Mouse (Mus musculus) MEL (cell line): ENCODE results near the gene Nell1. TPM values are rescaled to one million over a fixed set of nuclear protein-coding genes. Genes with fewer than 3 reads are reported as not detected.

Experiments used
- DNase-seq: peaks from one replicate; pipeline ENCODE4 v3.0.0; 2011; ENCODE audit warnings: low read depth, low spot score
- H3K27ac ChIP-seq: 2 replicates; pipeline ENCODE4 v1.5.1; 2012; ENCODE audit warnings: low read depth, mild to moderate bottlenecking, control low read depth, low read length, moderate library complexity; ENCODE audit not compliant: control insufficient read depth
- H3K27me3 ChIP-seq, 2 experiments: fragments of 150-350 bp in 1 of 2; sonication (generic) in 1 of 2; 2 replicates each; pipeline ENCODE4 v1.6.1; 2012; ENCODE audit warnings: low read length in 2 of 2, mild to moderate bottlenecking in 2 of 2, improper control_type of control experiment in 1 of 2, moderate library complexity in 1 of 2; ENCODE audit not compliant: insufficient read depth in 2 of 2, control insufficient read depth in 1 of 2
- H3K36me3 ChIP-seq, 2 experiments: 2 replicates each; pipeline ENCODE4 v1.6.1; 2012 to 2014; ENCODE audit warnings: low read length in 2 of 2, improper control_type of control experiment in 1 of 2, inconsistent platforms in 1 of 2, mild to moderate bottlenecking in 1 of 2; ENCODE audit not compliant: insufficient read depth in 2 of 2, control insufficient read depth in 1 of 2
- H3K4me1 ChIP-seq, 2 experiments: fragments of 150-350 bp in 1 of 2; sonication (generic) in 1 of 2; 2 replicates each; pipeline ENCODE4 v1.6.1; 2012; ENCODE audit warnings: low read length in 2 of 2, improper control_type of control experiment in 1 of 2, mild to moderate bottlenecking in 1 of 2; ENCODE audit not compliant: insufficient read depth in 2 of 2, control insufficient read depth in 1 of 2
- H3K4me3 ChIP-seq, 2 experiments: fragments of 150-350 bp in 1 of 2; sonication (generic) in 1 of 2; 2 replicates each; pipeline ENCODE4 v1.5.1; 2012; ENCODE audit warnings: low read depth in 2 of 2, low read length in 2 of 2, mild to moderate bottlenecking in 2 of 2, moderate library complexity in 2 of 2, control low read depth in 1 of 2, improper control_type of control experiment in 1 of 2; ENCODE audit not compliant: control insufficient read depth in 1 of 2, insufficient read depth in 1 of 2
- H3K79me2 ChIP-seq: 2 replicates; pipeline ENCODE4 v1.6.1; 2012; ENCODE audit warnings: mild to moderate bottlenecking, low read length, moderate library complexity; ENCODE audit not compliant: control insufficient read depth, poor library complexity, insufficient read depth
- H3K9ac ChIP-seq: 2 replicates; pipeline ENCODE4 v1.6.1; 2012; ENCODE audit warnings: low read depth, mild to moderate bottlenecking, control low read depth, low read length, moderate library complexity; ENCODE audit not compliant: control insufficient read depth, poor library complexity, severe bottlenecking
- H3K9me3 ChIP-seq: fragments of 150-350 bp; sonication (generic); replicated peaks from 2 replicates; pipeline ENCODE4 v1.6.1; 2012; ENCODE audit warnings: mild to moderate bottlenecking, low read length, improper control_type of control experiment, moderate library complexity; ENCODE audit not compliant: insufficient read depth
- CHD1 ChIP-seq: IDR thresholded peaks from 2 replicates; pipeline ENCODE4 v1.6.1; 2012; ENCODE audit warnings: low read depth, mild to moderate bottlenecking, inconsistent platforms, low read length, improper control_type of control experiment
- E2F4 ChIP-seq: IDR thresholded peaks from 2 replicates; pipeline ENCODE4 v1.6.1; 2011; ENCODE audit warnings: low read depth, low read length, improper control_type of control experiment, borderline replicate concordance
- GABPA ChIP-seq: IDR thresholded peaks from 2 replicates; pipeline ENCODE4 v1.6.1; 2012; ENCODE audit warnings: low read depth, mild to moderate bottlenecking, inconsistent platforms, low read length, improper control_type of control experiment, moderate library complexity
- GATA1 ChIP-seq: IDR thresholded peaks from 2 replicates; pipeline ENCODE4 v1.6.1; 2011; ENCODE audit warnings: low read depth, low read length, improper control_type of control experiment
- MAFK ChIP-seq: IDR thresholded peaks from 2 replicates; pipeline ENCODE4 v1.6.1; 2011; ENCODE audit warnings: low read depth, mild to moderate bottlenecking, low read length, improper control_type of control experiment, borderline replicate concordance
- MEF2A ChIP-seq: IDR thresholded peaks from 2 replicates; pipeline ENCODE4 v1.6.1; 2014; ENCODE audit warnings: low read depth, mild to moderate bottlenecking, inconsistent platforms, low read length, improper control_type of control experiment; ENCODE audit not compliant: poor library complexity, insufficient replicate concordance, severe bottlenecking; ENCODE audit errors: extremely low read depth
- MYB ChIP-seq: IDR thresholded peaks from 2 replicates; pipeline ENCODE4 v1.6.1; 2011; ENCODE audit warnings: mild to moderate bottlenecking, low read depth, low read length, improper control_type of control experiment
- NRF1 ChIP-seq: IDR thresholded peaks from 2 replicates; pipeline ENCODE4 v1.6.1; 2014; ENCODE audit warnings: low read depth, mild to moderate bottlenecking, inconsistent platforms, low read length, improper control_type of control experiment, moderate library complexity; ENCODE audit not compliant: poor library complexity, insufficient read depth, severe bottlenecking
- POLR2A ChIP-seq, 2 experiments: IDR thresholded peaks; 2 replicates each; pipeline ENCODE4 v1.6.1; 2011 to 2012; ENCODE audit warnings: low read length in 2 of 2, mild to moderate bottlenecking in 2 of 2, control low read depth in 1 of 2, improper control_type of control experiment in 1 of 2, low read depth in 1 of 2, moderate library complexity in 1 of 2; ENCODE audit not compliant: control insufficient read depth in 1 of 2, insufficient read depth in 1 of 2, poor library complexity in 1 of 2
- RAD21 ChIP-seq: IDR thresholded peaks from 2 replicates; pipeline ENCODE4 v1.6.1; 2011; ENCODE audit warnings: mild to moderate bottlenecking, low read depth, low read length, improper control_type of control experiment
- RCOR1 ChIP-seq: IDR thresholded peaks from 2 replicates; pipeline ENCODE4 v1.6.1; 2012; ENCODE audit warnings: low read depth, mild to moderate bottlenecking, inconsistent platforms, low read length, improper control_type of control experiment
- SIN3A ChIP-seq: IDR thresholded peaks from 2 replicates; pipeline ENCODE4 v1.6.1; 2012; ENCODE audit warnings: low read length, improper control_type of control experiment, inconsistent platforms
- TAL1 ChIP-seq: IDR thresholded peaks from 2 replicates; pipeline ENCODE4 v1.6.1; 2012; ENCODE audit warnings: mild to moderate bottlenecking, inconsistent platforms, low read length, moderate library complexity, mixed read lengths
- TBP ChIP-seq: IDR thresholded peaks from 2 replicates; pipeline ENCODE4 v1.8.0; 2011; ENCODE audit warnings: low read depth, low read length, improper control_type of control experiment
- TCF12 ChIP-seq: IDR thresholded peaks from 2 replicates; pipeline ENCODE4 v1.6.1; 2014; ENCODE audit warnings: low read depth, mild to moderate bottlenecking, inconsistent platforms, low read length, improper control_type of control experiment, moderate library complexity
- USF2 ChIP-seq, 2 experiments: IDR thresholded peaks; 2 replicates each; pipeline ENCODE4 v1.6.1; 2011 to 2012; ENCODE audit warnings: improper control_type of control experiment in 2 of 2, low read length in 2 of 2, borderline replicate concordance in 1 of 2, inconsistent platforms in 1 of 2, low read depth in 1 of 2, mild to moderate bottlenecking in 1 of 2; ENCODE audit not compliant: insufficient read depth in 1 of 2
- ZC3H11A ChIP-seq: IDR thresholded peaks from 2 replicates; pipeline ENCODE4 v1.6.1; 2012; ENCODE audit warnings: low read depth, mild to moderate bottlenecking, inconsistent platforms, low read length, improper control_type of control experiment
- ZMIZ1 ChIP-seq: IDR thresholded peaks from 2 replicates; pipeline ENCODE4 v1.6.1; 2012; ENCODE audit warnings: low read depth, mild to moderate bottlenecking, inconsistent platforms, low read length, improper control_type of control experiment, moderate library complexity
- ZNF384 ChIP-seq: IDR thresholded peaks from 2 replicates; pipeline ENCODE4 v1.6.1; 2012; ENCODE audit warnings: low read depth, mild to moderate bottlenecking, inconsistent platforms, low read length, improper control_type of control experiment
- polyA plus RNA-seq, 2 experiments: library from polyadenylated mRNA; stranded (reverse) in 1 of 2; unstranded in 1 of 2; fragments of >175 nt in 1 of 2; fragments of >200 nt in 1 of 2; gene quantifications; 2 replicates each; pipeline versions ENCODE4 v1.2.1 to v1.2.4; 2012; ENCODE audit warnings: low replicate concordance in 2 of 2, low read depth in 1 of 2; ENCODE audit not compliant: insufficient read length in 2 of 2, insufficient read depth in 1 of 2, missing spikeins in 1 of 2
- total RNA-seq: library from RNA; depleted of rRNA; stranded (reverse); fragments of 300-350 nt; gene quantifications from 2 replicates; pipeline ENCODE4 v1.2.3, GENCODE M21; 2012

Gene Nell1
- total and polyA plus RNA-seq, 3 experiments = not detected

DNA sequence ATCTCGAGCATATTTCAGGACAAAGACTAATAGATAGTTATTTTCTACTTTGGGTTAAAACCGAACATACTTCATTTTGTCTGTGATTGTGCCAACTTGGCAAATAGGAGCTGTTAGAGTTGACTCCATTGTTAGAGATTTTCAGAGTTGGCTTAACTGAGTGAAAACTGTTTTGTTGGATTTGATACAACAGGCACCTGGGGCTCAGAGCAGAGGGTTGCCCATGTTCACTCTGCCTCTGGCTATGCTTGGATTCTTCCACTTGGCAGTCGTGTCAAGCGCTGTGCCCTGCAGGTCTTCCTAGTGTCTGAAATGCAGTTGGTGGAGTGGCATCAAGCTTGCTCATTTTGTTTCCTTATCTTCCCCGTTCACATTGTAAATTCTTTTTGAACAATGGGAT, 363.6 kb downstream of the Nell1 start:
- H3K9ac ChIP-seq = no peak overlapping the region

GRCm38 (mm10) chr7:50338757-50339156, 364.1 kb downstream of the Nell1 start:
- no peak overlapping the region for H3K9ac ChIP-seq
- H3K79me2 ChIP-seq = no peaks in the 10 kb centered on the region
- no peak overlapping the region for H3K4me3 ChIP-seq
- DNase-seq = no peak
- H3K9me3 ChIP-seq = no peaks in the 10 kb centered on the region
- no peak for TF ChIP-seq MAFK
- no peak for TF ChIP-seq MYB
- TF ChIP-seq RAD21 = no peak
- no peak for TF ChIP-seq RCOR1
- no peak for TF ChIP-seq MEF2A
- TF ChIP-seq TCF12 = no peak
- TF ChIP-seq USF2 (IDR thresholded peaks at IDR 0.05; ENCODE audit: borderline replicate concordance in 1 of 2, insufficient read depth in 1 of 2, low read depth in 1 of 2, low read length in 2 of 2) = no peak
- no peak for TF ChIP-seq ZC3H11A
- no peak for TF ChIP-seq ZNF384
- no peak for TF ChIP-seq E2F4
- TF ChIP-seq GABPA = no peak
- no peak for TF ChIP-seq POLR2A (IDR thresholded peaks at IDR 0.05; ENCODE audit: control insufficient read depth in 1 of 2, insufficient read depth in 1 of 2, low read depth in 1 of 2, low read length in 2 of 2, poor library complexity in 1 of 2)
- TF ChIP-seq GATA1 = no peak
- TF ChIP-seq ZMIZ1 = no peak
- TF ChIP-seq TAL1 = no peak
- TF ChIP-seq CHD1 = no peak
- TF ChIP-seq TBP = no peak
- H3K27me3 ChIP-seq = no peaks in the 10 kb centered on the region
- H3K27ac ChIP-seq = no peak overlapping the region
- no peaks in the 10 kb centered on the region for H3K4me1 ChIP-seq
- no peaks in the 10 kb centered on the region for H3K36me3 ChIP-seq

More for the DNA sequence above, 363.6 kb downstream of the Nell1 start:
- DNase-seq = no peak
- H3K79me2 ChIP-seq = no peaks in the 10 kb centered on the region
- no peaks in the 10 kb centered on the region for H3K27me3 ChIP-seq
- H3K27ac ChIP-seq = no peak overlapping the region
- H3K9me3 ChIP-seq = no peaks in the 10 kb centered on the region
- TF ChIP-seq ZC3H11A (no peak), RAD21 (no peak), NRF1 (no peak), SIN3A (no peak)
- H3K4me3 ChIP-seq = no peak overlapping the region
- H3K4me1 ChIP-seq = no peaks in the 10 kb centered on the region
- H3K36me3 ChIP-seq = no peaks in the 10 kb centered on the region
